Mouse (Mus musculus) midbrain, embryonic 13.5 days (tissue): ENCODE data around the gene Dlx5. TPM values are rescaled to one million over a fixed set of nuclear protein-coding genes. Genes with fewer than 3 reads are reported as not detected.
A peak's percentile ranks its signal among the peaks of the same experiment; 100 is the strongest.

Experiments used
- ATAC-seq: fragments of 200-750 bp; cut with Nextera tagmentation; 2 replicates; pipeline ENCODE4 v1.8.0; 2017; ENCODE audit warnings: mild to moderate bottlenecking, moderate TSS enrichment, moderate library complexity
- H3K27ac ChIP-seq: fragments of 300-500 bp; sonication (generic); 2 replicates; pipeline ENCODE4 v1.5.1; 2015; ENCODE audit warnings: inconsistent platforms, mild to moderate bottlenecking, moderate library complexity
- H3K27me3 ChIP-seq: fragments of 300-500 bp; sonication (generic); 2 replicates; pipeline ENCODE4 v1.6.1; 2015; ENCODE audit warnings: mild to moderate bottlenecking, inconsistent platforms
- H3K36me3 ChIP-seq: fragments of 300-500 bp; sonication (generic); 2 replicates; pipeline ENCODE4 v1.6.1; 2015; ENCODE audit warnings: mild to moderate bottlenecking, inconsistent platforms
- H3K4me1 ChIP-seq: fragments of 300-500 bp; sonication (generic); replicated peaks from 2 replicates; pipeline ENCODE4 v1.6.1; 2015; ENCODE audit warnings: inconsistent platforms
- H3K4me2 ChIP-seq: fragments of 300-500 bp; sonication (generic); replicated peaks from 2 replicates; pipeline ENCODE4 v1.6.1; 2015; ENCODE audit warnings: moderate library complexity, mild to moderate bottlenecking, inconsistent platforms
- H3K4me3 ChIP-seq: fragments of 300-500 bp; sonication (generic); replicated peaks from 2 replicates; pipeline ENCODE4 v1.5.1; 2015; ENCODE audit warnings: mild to moderate bottlenecking, inconsistent platforms
- H3K9ac ChIP-seq: fragments of 300-500 bp; sonication (generic); replicated peaks from 2 replicates; pipeline ENCODE4 v1.6.1; 2015; ENCODE audit warnings: mild to moderate bottlenecking, inconsistent platforms
- H3K9me3 ChIP-seq: fragments of 300-500 bp; sonication (generic); 2 replicates; pipeline ENCODE4 v1.6.1; 2016; ENCODE audit warnings: mild to moderate bottlenecking, inconsistent platforms
- WGBS: fragments of 180-500 bp; shearing (Covaris S2); methylation state at CpG from one replicate; pipeline ENCODE4 v1.1.7; 2015; 5-methylcytosine and 5-hydroxymethylcytosine counted together
- polyA plus RNA-seq: library from polyadenylated mRNA; unstranded; fragments of >200 nt; fragmentation: Nextera tagmentation; extraction: Ambion mirVana; gene quantifications from 2 replicates; pipeline ENCODE4 v1.2.1, GENCODE M21; 2015

Dlx5 gene
- polyA plus RNA-seq: 22.4 and 22.9 TPM in 2 replicates

- H3K4me1 ChIP-seq: peaks cover 30% of the 10 kb centered on the region
- peak; percentile 73 for ATAC-seq
- H3K9ac ChIP-seq: peak within 1 kb of the TSS; percentile 55
- no peaks in the 10 kb centered on the region for H3K9me3 ChIP-seq
- peaks cover 84% of the 10 kb centered on the region for H3K27me3 ChIP-seq
- 0% methylated on average over 33 of the region's 42 CpGs for WGBS
- no peaks in the 10 kb centered on the region for H3K36me3 ChIP-seq
- peak within 1 kb of the TSS; percentile 46 for H3K4me3 ChIP-seq
- H3K4me2 ChIP-seq: peak within 1 kb of the TSS; percentile 80
- peak within 1 kb of the TSS; percentile 66 for H3K27ac ChIP-seq
These were observed at the start of gene Dlx5 for GRCm38 (mm10) chr6:6881638-6882190. Dlx5 (minus strand) TSS chr6:6882085.

- Histone ChIP-seq H3K4me3 (no peak overlapping the region), H3K9ac (no peak overlapping the region), H3K27me3 (no peaks in the 10 kb centered on the region), H3K27ac (no peak overlapping the region), H3K36me3 (no peaks in the 10 kb centered on the region), H3K9me3 (no peaks in the 10 kb centered on the region), H3K4me1 (no peaks in the 10 kb centered on the region), H3K4me2 (no peak overlapping the region)
- no peak for ATAC-seq
- 91% methylated on average over 4 of the region's 4 CpGs for WGBS
These were observed 49.6 kb upstream of the Dlx5 start for GRCm38 (mm10) chr6:6931507-6931906.

- H3K27ac ChIP-seq: no peak overlapping the region
- H3K4me3 ChIP-seq: no peak overlapping the region
- H3K4me2 ChIP-seq: no peak overlapping the region
- no peaks in the 10 kb centered on the region for H3K36me3 ChIP-seq
- no peaks in the 10 kb centered on the region for H3K9me3 ChIP-seq
- no peaks in the 10 kb centered on the region for H3K27me3 ChIP-seq
- WGBS: 91% methylated on average over 4 of the region's 4 CpGs
- H3K9ac ChIP-seq: no peak overlapping the region
- H3K4me1 ChIP-seq: no peaks in the 10 kb centered on the region
- no peak for ATAC-seq
These were observed 48.9 kb upstream of the Dlx5 start for GRCm38 (mm10) chr6:6930831-6931230.

- Histone ChIP-seq H3K4me1 (no peaks in the 10 kb centered on the region), H3K27ac (no peak overlapping the region), H3K9me3 (no peaks in the 10 kb centered on the region), H3K36me3 (no peaks in the 10 kb centered on the region), H3K9ac (no peak overlapping the region), H3K4me3 (no peak overlapping the region), H3K27me3 (no peaks in the 10 kb centered on the region), H3K4me2 (no peak overlapping the region)
- no peak for ATAC-seq
- WGBS: 76% methylated on average over 1 of the region's 1 CpGs
These were observed 43.4 kb upstream of the Dlx5 start for GRCm38 (mm10) chr6:6925264-6925663.

- no peak overlapping the region for H3K4me3 ChIP-seq
- H3K9ac ChIP-seq: no peak overlapping the region
- H3K27me3 ChIP-seq: no peaks in the 10 kb centered on the region
- no peak overlapping the region for H3K4me2 ChIP-seq
- no peak for ATAC-seq
- H3K9me3 ChIP-seq: no peaks in the 10 kb centered on the region
- no peak overlapping the region for H3K27ac ChIP-seq
- no peaks in the 10 kb centered on the region for H3K4me1 ChIP-seq
- no peaks in the 10 kb centered on the region for H3K36me3 ChIP-seq
- WGBS: 93% methylated on average over 4 of the region's 4 CpGs
These were observed 35.4 kb upstream of the Dlx5 start for GRCm38 (mm10) chr6:6917334-6917733.

- ATAC-seq: 0 out of 2 replicates have a peak, but pooled peaks have one; percentile 17
- Histone ChIP-seq H3K4me3 (no peak overlapping the region), H3K27me3 (no peaks in the 10 kb centered on the region), H3K9me3 (no peaks in the 10 kb centered on the region), H3K9ac (no peak overlapping the region), H3K27ac (no peak overlapping the region), H3K4me2 (no peak overlapping the region), H3K4me1 (no peaks in the 10 kb centered on the region), H3K36me3 (no peaks in the 10 kb centered on the region)
- WGBS: 55% methylated on average over 9 of the region's 9 CpGs
These were observed 33.6 kb upstream of the Dlx5 start for GRCm38 (mm10) chr6:6915526-6915915.

- peak; percentile 79 for ATAC-seq
- Histone ChIP-seq H3K4me3 (no peak overlapping the region), H3K36me3 (no peaks in the 10 kb centered on the region), H3K27me3 (no peaks in the 10 kb centered on the region), H3K27ac (no peak overlapping the region), H3K9ac (no peak overlapping the region), H3K4me2 (no peak overlapping the region), H3K4me1 (no peaks in the 10 kb centered on the region), H3K9me3 (no peaks in the 10 kb centered on the region)
- WGBS: 40% methylated on average over 5 of the region's 5 CpGs
These were observed 33.1 kb upstream of the Dlx5 start for GRCm38 (mm10) chr6:6914849-6915525.

GRCm38 (mm10) chr6:6914304-6914703 is 32.4 kb upstream of the Dlx5 start:
- no peak for ATAC-seq

GRCm38 (mm10) chr6:6909586-6909985 is 27.7 kb upstream of the Dlx5 start:
- no peak for ATAC-seq
- no peak overlapping the region for H3K4me2 ChIP-seq
- H3K27ac ChIP-seq: no peak overlapping the region
- H3K36me3 ChIP-seq: no peaks in the 10 kb centered on the region
- no peaks in the 10 kb centered on the region for H3K4me1 ChIP-seq
- no peak overlapping the region for H3K4me3 ChIP-seq
- WGBS: 80% methylated on average over 8 of the region's 8 CpGs
- H3K27me3 ChIP-seq: no peaks in the 10 kb centered on the region
- no peak overlapping the region for H3K9ac ChIP-seq
- no peaks in the 10 kb centered on the region for H3K9me3 ChIP-seq

More at GRCm38 (mm10) chr6:6914304-6914703, 32.4 kb upstream of the Dlx5 start:
- Histone ChIP-seq H3K27ac (no peak overlapping the region), H3K4me2 (no peak overlapping the region), H3K9ac (no peak overlapping the region), H3K36me3 (no peaks in the 10 kb centered on the region), H3K27me3 (no peaks in the 10 kb centered on the region), H3K4me1 (no peaks in the 10 kb centered on the region), H3K9me3 (no peaks in the 10 kb centered on the region), H3K4me3 (no peak overlapping the region)
- WGBS: 91% methylated on average over 1 of the region's 1 CpGs

- Histone ChIP-seq H3K27me3 (peaks cover 4% of the 10 kb centered on the region; the same call in 1 of the 2 replicates), H3K9me3 (no peaks in the 10 kb centered on the region), H3K4me3 (no peak overlapping the region), H3K4me2 (no peak overlapping the region), H3K9ac (no peak overlapping the region), H3K27ac (no peak overlapping the region), H3K4me1 (no peaks in the 10 kb centered on the region), H3K36me3 (no peaks in the 10 kb centered on the region)
- WGBS: 65% methylated on average over 6 of the region's 6 CpGs
- no peak for ATAC-seq
These were observed 8.2 kb upstream of the Dlx5 start for GRCm38 (mm10) chr6:6890047-6890446.

GRCm38 (mm10) chr6:6886225-6886624 is 4.3 kb upstream of the Dlx5 start:
- H3K27me3 ChIP-seq: peaks cover 40% of the 10 kb centered on the region
- WGBS: 88% methylated on average over 3 of the region's 3 CpGs
- no peaks in the 10 kb centered on the region for H3K36me3 ChIP-seq
- no peak overlapping the region for H3K9ac ChIP-seq
- ATAC-seq: no peak
- H3K9me3 ChIP-seq: no peaks in the 10 kb centered on the region
- H3K27ac ChIP-seq: no peak overlapping the region
- H3K4me3 ChIP-seq: no peak overlapping the region
- H3K4me2 ChIP-seq: no peak overlapping the region
- H3K4me1 ChIP-seq: peaks cover 11% of the 10 kb centered on the region

- Histone ChIP-seq H3K4me3 (no peak overlapping the region), H3K27me3 (peaks cover 53% of the 10 kb centered on the region), H3K36me3 (no peaks in the 10 kb centered on the region), H3K9ac (no peak overlapping the region), H3K4me2 (no peak overlapping the region), H3K4me1 (peaks cover 20% of the 10 kb centered on the region), H3K27ac (no peak overlapping the region), H3K9me3 (no peaks in the 10 kb centered on the region)
- peak; percentile 51 for ATAC-seq
- 3% methylated on average over 12 of the region's 12 CpGs for WGBS
These were observed 3.0 kb upstream of the Dlx5 start for GRCm38 (mm10) chr6:6884897-6885296.
